Mouse (Mus musculus) brown adipose tissue, adult 24 weeks (tissue): ENCODE results near the gene Olfr228. TPM values are rescaled to one million over a fixed set of nuclear protein-coding genes. Genes with fewer than 3 reads are reported as not detected.
"Not testable (repeated sequence)": the region's sequence is repeated elsewhere in the genome, so short reads cannot be mapped to it uniquely, and the experiment has no call there.

ENCODE experiments used
- H3K27ac ChIP-seq: fragments of 200-500 bp; replicated peaks from 2 replicates; pipeline ENCODE4 v1.5.1; 2012; ENCODE audit warnings: low read depth, mild to moderate bottlenecking, low read length
- H3K4me1 ChIP-seq: fragments of 200-500 bp; 2 replicates; pipeline ENCODE4 v1.6.1; 2012; ENCODE audit warnings: low read length, mixed read lengths; ENCODE audit not compliant: control insufficient read depth, insufficient read depth, insufficient read length
- H3K4me3 ChIP-seq: fragments of 200-500 bp; 2 replicates; pipeline ENCODE4 v1.5.1; 2012; ENCODE audit warnings: low read depth, mild to moderate bottlenecking, low read length, moderate library complexity; ENCODE audit not compliant: insufficient read depth
- polyA plus RNA-seq: library from polyadenylated mRNA; stranded (reverse); fragments of >200 nt; gene quantifications from 2 replicates; pipeline ENCODE4 v1.2.4, GENCODE M21; 2012; ENCODE audit not compliant: missing spikeins, insufficient read depth, insufficient read length

The Olfr228 gene
- polyA plus RNA-seq: not detected in 2 replicates

GRCm38 (mm10) chr2:86487286-86487685, at the start of gene Olfr228:
Olfr228 (minus strand) TSS chr2:86487386.
- Histone ChIP-seq H3K27ac (no peak within 1 kb of the TSS), H3K4me1 (no peaks in the 10 kb centered on the region), H3K4me3 (no peak within 1 kb of the TSS)

- H3K4me3 ChIP-seq: no peak overlapping the region
- no peak overlapping the region for H3K27ac ChIP-seq
- no peaks in the 10 kb centered on the region for H3K4me1 ChIP-seq
Measured at GRCm38 (mm10) chr2:86530991-86531390, 43.8 kb upstream of the Olfr228 start.

GRCm38 (mm10) chr2:86508161-86508560, 21.0 kb upstream of the Olfr228 start, which contains the start of gene Olfr1076:
Olfr1076 (plus strand) TSS chr2:86508461.
- Histone ChIP-seq H3K4me1 (no peaks in the 10 kb centered on the region), H3K4me3 (no peak within 1 kb of the TSS), H3K27ac (no peak within 1 kb of the TSS)

GRCm38 (mm10) chr2:86464442-86465109, 22.6 kb downstream of the Olfr228 start:
- Histone ChIP-seq H3K4me1 (no peaks in the 10 kb centered on the region), H3K4me3 (no peak overlapping the region), H3K27ac (no peak overlapping the region)

- H3K27ac ChIP-seq: no peak overlapping the region
- no peak overlapping the region for H3K4me3 ChIP-seq
- no peaks in the 10 kb centered on the region for H3K4me1 ChIP-seq
Measured at GRCm38 (mm10) chr2:86460434-86460833, 26.8 kb downstream of the Olfr228 start.

GRCm38 (mm10) chr2:86456169-86456568, 31.0 kb downstream of the Olfr228 start, which contains the start of gene Olfr1066:
Olfr1066 (minus strand) TSS chr2:86456269.
- no peak within 1 kb of the TSS for H3K4me3 ChIP-seq
- no peak within 1 kb of the TSS for H3K27ac ChIP-seq
- no peaks in the 10 kb centered on the region for H3K4me1 ChIP-seq

GRCm38 (mm10) chr2:86450491-86450890, 36.7 kb downstream of the Olfr228 start, which contains the start of gene Olfr1065:
Olfr1065 (minus strand) TSS chr2:86450591.
- not testable (repeated sequence) for H3K27ac ChIP-seq, H3K4me3 ChIP-seq, H3K4me1 ChIP-seq

- not testable (repeated sequence) for H3K4me1 ChIP-seq, H3K27ac ChIP-seq, H3K4me3 ChIP-seq
Measured at GRCm38 (mm10) chr2:86442101-86442500, 45.1 kb downstream of the Olfr228 start.

Other genes starting within 250 kb of the Olfr228 start
- gene Olfr1048, start 247.1 kb downstream of the Olfr228 start, polyA plus RNA-seq: not detected in 2 replicates
- not detected in 2 replicates for gene Olfr1049, start 229.1 kb downstream of the Olfr228 start, polyA plus RNA-seq
- not detected in 2 replicates for gene Olfr1051, start 208.3 kb downstream of the Olfr228 start, polyA plus RNA-seq
- not detected in 2 replicates for gene Olfr1052, start 194.9 kb downstream of the Olfr228 start, polyA plus RNA-seq
- not detected in 2 replicates for gene Olfr1053, start 172.1 kb downstream of the Olfr228 start, polyA plus RNA-seq
- gene Olfr1054, start 152.0 kb downstream of the Olfr228 start, polyA plus RNA-seq: not detected in 2 replicates
- gene Olfr1055, start 137.1 kb downstream of the Olfr228 start, polyA plus RNA-seq: not detected in 2 replicates
- gene Olfr1056, start 124.9 kb downstream of the Olfr228 start, polyA plus RNA-seq: not detected in 2 replicates
- not detected in 2 replicates for gene Olfr1057, start 109.0 kb downstream of the Olfr228 start, polyA plus RNA-seq
- not detected in 2 replicates for gene Olfr1058, start 98.8 kb downstream of the Olfr228 start, polyA plus RNA-seq
- gene Olfr1061, start 73.3 kb downstream of the Olfr228 start, polyA plus RNA-seq: not detected in 2 replicates
- gene Olfr1062, start 60.6 kb downstream of the Olfr228 start, polyA plus RNA-seq: not detected in 2 replicates
- not detected in 2 replicates for gene Olfr1065, start 36.8 kb downstream of the Olfr228 start, polyA plus RNA-seq
- not detected in 2 replicates for gene Olfr1066, start 31.1 kb downstream of the Olfr228 start, polyA plus RNA-seq
- not detected in 2 replicates for gene Olfr1076, start 21.1 kb upstream of the Olfr228 start, polyA plus RNA-seq
- not detected in 2 replicates for gene Olfr1079, start 55.1 kb upstream of the Olfr228 start, polyA plus RNA-seq
- not detected in 2 replicates for gene Olfr1080, start 70.8 kb upstream of the Olfr228 start, polyA plus RNA-seq
- not detected in 2 replicates for gene Olfr1082, start 111.6 kb upstream of the Olfr228 start, polyA plus RNA-seq
- not detected in 2 replicates for gene Olfr1084, start 152.3 kb upstream of the Olfr228 start, polyA plus RNA-seq
- gene Olfr1085, start 174.6 kb upstream of the Olfr228 start, polyA plus RNA-seq: not detected in 2 replicates
- not detected in 2 replicates for gene Olfr1086, start 192.7 kb upstream of the Olfr228 start, polyA plus RNA-seq
- not detected in 2 replicates for gene Olfr1087, start 211.0 kb upstream of the Olfr228 start, polyA plus RNA-seq
- not detected in 2 replicates for gene Olfr1089, start 246.3 kb upstream of the Olfr228 start, polyA plus RNA-seq